Mouse (Mus musculus) kidney, postnatal 14 days (tissue): ENCODE measurements around the gene Ptprm.
"Not testable (repeated sequence)": the region's sequence is repeated elsewhere in the genome, so short reads cannot be mapped to it uniquely, and the experiment has no call there.

Experiments used
- DNase-seq: peaks from one replicate; pipeline ENCODE4 v3.0.0; 2022; ENCODE audit warnings: mixed read lengths

The Ptprm gene

DNA sequence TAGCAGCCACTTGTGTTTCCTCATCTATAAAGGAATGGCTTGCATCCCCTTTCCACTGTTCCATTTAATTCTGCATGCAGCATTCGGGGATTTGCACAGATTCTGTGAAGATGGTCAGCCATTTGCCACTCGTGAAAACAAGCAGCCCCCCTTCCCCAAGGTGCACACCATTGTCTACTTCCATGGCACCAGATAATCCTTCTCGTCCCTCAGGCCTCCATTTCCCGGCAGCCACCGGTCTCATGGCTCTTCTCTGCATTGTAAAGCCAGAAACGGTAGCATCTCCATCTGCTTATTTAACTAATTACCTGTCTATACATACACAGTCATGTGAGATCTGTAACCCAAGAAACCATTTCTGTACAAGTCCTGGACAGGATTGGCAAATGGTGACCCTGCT lies 501.8 kb downstream of the Ptprm start:
- DNase-seq: no peak

DNA sequence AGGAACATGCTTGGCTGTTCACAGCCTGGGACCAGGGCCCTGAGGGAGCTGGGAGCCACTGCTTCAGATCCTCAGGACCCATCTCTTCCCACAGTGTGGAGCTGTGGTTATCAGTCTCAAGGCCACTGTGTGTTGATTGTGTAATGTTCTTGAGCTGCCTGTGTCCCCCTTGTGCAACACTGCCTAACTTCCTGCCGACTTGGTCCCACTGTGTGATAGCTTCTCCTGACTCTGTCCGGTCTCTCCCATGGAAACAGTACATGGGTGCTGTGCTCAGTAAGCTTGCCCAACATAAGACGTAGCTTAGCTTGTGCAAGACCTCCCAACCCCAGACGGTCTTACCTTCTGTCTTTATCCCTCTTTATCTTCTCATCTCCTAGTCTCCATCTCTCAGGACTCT lies 507.2 kb downstream of the Ptprm start:
- not testable (repeated sequence) for DNase-seq

DNA sequence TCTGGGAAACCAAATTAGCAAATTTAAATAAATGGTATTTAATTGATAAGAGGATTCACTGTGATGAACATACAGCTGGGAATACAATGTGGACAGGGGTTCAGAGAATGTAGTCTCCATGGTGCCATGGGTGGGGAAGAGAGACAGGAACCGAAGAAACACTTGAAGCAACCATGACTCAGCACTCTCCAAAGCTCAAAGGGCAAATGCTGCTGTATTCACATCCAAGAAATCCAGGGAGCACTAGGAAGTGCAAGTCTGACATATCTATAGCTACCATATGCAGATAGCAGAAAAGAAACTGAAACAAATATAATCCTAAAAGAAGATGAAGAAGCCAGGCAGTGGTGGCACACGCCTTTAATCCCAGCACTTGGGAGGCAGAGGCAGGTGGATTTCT lies 531.9 kb downstream of the Ptprm start:
- DNase-seq: no peak

DNA sequence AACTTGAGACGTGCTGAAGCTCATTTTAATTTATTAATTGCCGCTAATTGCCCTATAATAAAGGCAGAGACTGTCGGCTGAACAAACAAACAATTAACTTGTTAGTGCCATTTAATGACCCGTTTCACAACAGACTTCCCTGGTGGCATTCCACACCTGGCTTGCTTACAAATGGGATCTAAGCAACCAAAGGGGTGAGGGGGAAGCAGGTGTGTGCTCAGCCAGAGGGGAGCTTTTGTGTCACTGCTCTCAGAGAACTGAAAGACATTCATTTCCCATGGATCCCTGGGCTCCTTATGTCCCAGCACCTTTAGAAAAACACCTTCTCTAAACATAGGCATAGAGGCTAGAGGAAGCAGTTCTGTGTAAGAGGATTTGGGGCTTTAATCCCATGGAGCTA lies 536.9 kb downstream of the Ptprm start:
- DNase-seq: no peak

DNA sequence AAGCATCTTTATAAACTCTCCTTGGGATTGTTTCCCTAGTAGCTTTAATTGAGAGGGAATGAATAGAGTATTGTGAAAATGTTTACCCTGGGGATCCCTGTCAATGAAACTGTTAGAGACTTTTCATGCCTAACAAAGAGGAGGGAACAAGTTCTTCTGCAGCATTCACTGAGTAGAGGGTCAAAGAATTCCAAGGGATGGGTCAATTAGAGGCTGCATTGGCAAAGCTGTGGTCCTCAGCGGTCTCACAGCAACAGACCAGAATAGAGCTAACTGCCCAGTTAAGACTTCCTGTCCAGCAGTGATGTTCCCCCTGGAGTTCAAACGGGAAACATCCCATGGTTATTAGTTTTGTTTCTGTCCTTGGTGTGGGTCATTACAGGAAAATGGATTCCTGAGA lies 538.3 kb downstream of the Ptprm start:
- DNase-seq: no peak

DNA sequence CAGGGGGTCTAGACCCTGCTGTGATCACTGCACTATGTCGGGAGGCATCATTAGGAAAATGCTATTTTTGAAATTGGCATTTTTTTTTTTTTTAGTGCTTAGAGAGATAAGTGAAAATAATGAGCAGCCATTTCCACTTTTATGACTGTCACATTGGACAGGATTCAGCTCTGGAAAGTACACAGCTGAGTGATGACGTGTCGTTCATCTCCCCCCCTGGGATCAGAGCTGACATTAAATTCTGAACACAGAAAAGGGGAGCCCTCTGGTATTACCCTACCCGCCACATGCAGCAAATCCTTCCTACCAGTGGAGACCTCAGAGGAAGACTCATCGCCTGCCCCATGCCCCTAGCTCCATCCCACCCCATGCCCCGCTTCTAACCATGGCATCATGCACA lies 540.5 kb downstream of the Ptprm start:
- DNase-seq: no peak

DNA sequence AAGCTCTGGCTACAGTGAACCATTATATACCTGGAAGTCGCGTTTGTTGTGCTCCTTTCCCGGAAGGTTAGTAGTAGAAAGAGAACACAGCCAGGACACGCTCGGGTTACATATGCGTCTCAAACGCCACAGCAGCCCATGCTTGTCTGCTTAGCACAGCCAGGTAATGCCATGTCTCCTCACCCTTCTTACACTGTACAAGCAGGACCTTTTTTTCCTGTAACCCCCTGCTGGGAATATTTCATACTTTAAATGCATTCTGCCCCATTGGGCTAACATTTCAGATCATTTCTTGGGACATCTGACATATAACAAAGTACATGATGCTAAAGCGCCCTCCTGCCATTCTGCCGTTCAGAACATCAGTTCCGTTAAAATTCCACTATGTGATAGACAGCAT lies 540.9 kb downstream of the Ptprm start:
- no peak for DNase-seq

DNA sequence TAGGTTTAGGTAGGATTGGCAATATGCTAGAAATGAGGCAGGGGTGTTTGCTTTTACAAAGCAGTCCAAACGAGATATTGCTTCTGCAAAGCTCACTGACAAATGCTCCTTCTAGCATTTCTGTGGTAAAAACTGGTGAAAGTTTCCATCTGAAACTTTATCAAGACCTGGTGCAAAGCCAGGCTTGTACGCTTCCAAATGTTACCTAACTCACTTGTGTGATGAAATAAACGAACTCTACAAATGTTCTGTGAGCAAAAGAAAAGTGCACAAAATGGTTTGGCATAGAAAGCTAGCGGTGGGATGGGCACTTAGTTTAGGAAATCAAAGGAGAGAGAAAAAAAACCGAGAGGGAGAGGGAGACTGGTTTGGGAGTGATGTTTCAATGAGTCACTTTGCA lies 544.5 kb downstream of the Ptprm start:
- no peak for DNase-seq

DNA sequence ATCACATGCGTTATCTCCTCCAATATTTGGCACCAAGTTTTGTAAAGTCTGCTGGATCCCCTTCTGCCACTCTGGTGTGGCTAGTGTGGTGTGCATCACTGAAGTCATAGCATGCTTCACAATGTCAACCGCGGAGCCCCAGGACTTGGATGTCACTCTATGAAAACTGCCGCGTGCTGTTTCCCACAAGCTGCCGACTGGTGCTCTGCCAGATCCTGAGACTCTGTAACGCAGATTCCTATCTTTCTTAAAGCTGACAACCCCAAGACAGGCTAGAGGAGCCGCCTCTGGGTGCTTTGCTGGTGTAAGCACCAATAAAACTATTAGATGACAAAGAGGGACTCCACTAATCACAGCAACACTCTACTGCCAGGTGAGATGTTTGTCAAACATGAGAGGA lies 546.1 kb downstream of the Ptprm start:
- DNase-seq: no peak

DNA sequence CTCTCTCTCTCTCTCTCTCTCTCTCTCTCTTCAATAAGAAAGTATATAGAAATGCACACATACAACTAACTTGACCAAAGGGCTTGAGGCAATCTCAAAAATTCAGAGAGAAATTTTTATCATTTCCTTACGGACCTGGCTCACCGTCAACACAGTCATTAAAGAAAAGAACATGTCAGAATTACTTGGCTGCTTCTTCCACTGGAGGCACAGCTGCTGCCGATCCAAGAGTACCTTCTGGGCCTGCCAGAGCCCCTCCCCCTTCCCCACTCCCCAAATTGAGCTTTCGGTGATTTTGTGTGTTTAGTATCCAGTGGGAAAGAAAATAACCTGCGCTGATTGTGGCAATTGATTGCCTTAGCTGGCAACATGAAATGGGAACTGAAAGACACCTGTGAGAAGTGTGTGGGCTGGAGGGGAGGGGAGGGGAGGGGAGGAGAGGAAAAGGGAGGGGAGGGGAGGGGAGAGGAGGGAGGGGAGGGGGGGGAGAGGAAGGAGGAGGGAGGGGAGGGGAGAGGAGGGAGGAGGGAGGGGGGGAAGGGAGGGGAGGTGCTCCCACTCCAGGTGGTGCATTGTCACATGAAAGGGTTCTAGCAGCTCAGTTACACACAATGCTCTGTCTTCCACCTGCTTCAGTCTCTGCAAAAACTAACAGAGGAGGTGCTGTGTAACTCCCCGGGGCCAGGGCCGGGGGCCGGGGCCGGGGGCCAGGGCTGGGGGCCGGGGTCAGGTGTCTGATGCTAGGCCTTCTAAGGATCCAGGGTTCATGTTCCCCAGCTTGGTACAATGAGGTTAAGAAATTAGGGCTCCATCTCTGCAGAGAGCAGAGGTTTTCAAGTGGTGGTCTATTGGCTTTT lies 552.2 kb downstream of the Ptprm start:
- no peak for DNase-seq

DNA sequence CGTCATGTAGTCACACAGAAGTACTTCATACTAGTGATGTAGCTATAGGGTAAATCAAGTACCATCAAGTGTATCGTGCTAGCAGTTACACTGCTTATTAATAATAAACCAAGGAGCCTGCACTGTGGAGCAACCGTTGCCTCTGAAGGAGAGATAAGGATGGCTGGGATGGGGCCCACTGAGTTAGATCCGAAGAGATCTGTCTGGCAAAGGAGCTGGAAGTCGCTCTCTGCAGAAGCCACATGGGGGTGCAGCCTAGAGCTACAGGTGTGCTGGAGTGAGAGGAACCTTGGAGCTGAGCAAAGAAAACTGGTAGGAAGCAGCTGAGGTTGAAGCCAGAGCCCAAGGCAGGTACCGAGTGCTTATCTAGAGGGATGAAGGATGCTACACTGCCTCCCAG lies 554.0 kb downstream of the Ptprm start:
- no peak for DNase-seq

DNA sequence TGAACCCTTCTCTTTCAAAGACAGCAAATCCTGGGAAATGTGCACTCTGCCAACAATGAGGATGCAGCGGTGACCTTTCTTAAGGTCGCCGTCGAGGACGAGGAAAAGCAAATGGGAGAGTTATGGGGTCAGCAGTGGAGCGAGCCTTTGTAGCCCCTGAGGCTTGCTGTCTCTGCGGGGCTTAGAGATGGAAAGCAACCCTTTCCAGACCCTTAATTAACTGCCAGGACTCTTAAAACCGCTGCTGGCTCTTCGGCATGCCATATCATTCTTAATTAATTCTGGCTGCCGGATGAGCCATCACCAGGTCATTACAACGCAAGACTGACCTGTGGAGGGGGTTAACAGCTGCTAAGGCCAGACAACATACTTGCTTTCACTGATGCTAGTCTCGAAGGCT lies 568.1 kb downstream of the Ptprm start:
- DNase-seq: no peak

DNA sequence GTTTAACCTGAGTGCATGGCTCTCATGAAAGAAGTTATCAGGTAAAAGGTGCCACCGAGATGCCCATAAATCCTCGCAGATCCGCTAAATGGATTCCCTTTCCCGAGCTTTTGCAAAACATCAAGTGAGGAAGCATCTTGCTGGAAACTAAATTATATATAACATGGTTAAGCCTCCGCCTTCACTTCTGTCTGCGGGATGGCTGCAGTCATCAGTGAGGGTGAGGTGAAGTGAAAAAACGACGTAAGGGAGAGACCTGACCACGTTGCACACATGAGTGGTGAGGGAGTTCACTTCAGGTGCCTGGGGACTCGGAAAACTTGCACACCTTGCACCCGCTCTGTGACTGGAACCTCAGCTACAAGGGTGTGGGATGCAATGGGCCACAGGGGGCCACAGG lies 568.7 kb downstream of the Ptprm start:
- no peak for DNase-seq

DNA sequence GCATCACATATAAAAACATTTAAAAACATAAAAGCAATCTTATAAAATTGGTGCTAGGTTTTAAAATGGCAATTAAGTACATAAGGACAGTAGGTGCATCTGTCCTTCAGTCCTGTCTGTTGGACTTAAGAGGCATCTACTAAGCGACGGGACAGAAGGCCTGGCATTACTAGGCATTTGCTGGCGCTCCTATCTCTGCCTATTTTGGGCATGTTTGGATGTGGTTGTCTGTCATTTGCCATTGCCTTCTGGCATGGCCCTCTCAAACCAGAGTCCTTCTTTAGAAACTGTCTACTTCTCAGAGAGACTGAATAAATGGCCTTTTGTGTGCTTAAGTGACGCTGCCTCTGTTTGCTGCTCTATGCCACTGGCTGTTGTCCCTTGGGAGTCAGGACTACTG lies 570.7 kb downstream of the Ptprm start:
- no peak for DNase-seq

DNA sequence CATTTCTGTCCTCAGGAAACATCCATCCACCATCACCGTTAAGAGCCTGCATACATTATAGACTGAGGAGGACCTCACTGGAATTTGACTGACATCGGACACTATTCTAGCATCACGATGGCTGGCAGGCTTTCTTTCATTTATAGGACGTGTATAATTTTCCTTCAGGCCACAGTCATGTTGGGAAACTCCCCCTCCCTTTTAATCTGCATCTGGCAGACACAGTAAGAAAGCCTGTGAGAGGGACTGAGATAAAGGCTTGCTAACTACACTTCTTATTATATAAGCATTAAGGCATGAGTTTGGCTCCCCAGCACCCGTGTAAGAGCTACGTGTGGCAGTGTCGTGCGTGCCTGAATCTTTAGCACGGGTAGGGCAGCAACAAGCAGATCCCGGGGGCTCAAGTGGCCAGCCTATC lies 571.2 kb downstream of the Ptprm start:
- DNase-seq: no peak

DNA sequence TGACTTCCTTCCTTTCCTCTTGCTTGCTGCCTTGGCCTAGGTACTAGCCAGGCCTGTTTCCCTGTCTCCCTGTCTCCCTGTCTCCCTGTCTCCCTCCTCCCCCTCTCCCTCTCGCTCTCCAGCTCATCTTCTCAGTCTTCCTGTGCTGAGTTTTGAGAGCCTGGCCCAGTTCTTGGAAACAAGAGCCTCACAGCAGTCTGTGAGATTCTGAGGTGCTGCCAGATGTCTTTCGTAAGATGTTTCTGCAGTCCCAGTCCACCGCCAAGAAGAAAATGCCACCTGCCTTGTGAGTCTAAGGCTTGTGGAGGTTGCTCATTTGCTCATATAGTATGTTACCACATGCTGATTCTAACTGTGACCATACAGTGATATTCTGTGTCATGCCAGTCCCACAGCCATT lies 572.3 kb downstream of the Ptprm start:
- DNase-seq: no peak

DNA sequence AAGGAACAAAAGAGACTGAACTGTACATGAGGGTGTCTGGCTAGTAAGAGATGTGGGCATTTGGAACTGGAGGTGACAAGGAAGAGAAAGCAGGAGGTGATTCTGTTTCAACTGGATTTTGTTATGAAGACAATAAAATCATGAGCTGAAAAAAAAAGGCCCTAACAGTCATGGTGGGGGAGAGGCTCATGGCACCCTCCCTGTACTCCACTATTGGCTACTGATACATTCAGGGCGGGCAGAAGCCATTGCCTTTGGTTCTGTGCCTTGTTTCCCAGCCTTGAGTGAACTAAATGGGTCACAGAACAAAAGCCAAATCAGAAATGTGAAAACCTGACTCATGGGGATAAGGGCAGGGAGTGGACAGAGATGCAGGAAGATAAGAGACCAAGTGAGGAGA lies 575.2 kb downstream of the Ptprm start:
- no peak for DNase-seq

DNA sequence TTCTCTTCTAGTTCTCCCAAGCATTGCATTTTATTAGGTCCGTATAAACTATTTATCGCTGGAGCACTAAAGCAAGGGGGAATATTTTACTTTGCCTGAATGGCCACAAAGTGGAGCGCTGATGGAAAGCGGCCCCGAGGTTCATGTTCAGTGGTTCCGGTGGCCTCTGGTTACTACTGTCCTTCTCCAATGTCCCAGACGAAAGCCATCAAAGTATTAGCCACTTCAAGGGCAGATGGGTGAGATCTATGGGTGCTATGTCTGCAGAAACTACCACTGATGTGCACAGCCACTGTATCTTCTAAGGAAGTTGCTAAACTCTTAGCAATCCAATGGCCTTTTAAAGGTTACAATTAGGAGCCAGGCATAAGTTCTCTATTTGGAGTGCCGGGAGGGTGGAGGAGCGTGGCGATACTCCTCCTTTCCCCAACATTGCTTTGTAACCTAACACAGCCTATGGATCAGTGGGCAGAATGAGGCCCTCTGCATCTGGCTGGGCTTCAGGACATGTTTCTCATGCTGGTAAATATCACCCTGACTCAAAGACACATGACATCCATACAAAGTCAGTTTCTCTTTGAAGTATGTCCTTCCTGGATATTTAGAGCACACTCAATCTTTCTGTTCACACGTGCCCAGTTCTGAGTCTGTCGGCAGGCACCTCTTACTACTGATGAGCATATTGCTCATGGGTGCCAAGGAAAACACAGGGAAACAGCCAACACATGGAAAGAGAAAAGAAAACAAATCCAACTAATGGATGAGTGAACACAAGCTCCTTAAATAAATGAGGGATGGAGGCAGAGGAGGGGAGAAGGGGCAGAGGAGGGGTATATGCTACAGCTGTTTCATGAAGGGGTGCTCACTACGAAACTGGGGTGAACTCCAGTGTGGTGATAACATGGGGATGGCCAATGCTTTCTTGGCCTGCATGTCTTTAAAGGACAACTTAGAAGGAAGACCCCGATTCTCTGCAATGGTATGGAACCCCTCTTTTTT lies 584.6 kb downstream of the Ptprm start:
- DNase-seq: no peak

DNA sequence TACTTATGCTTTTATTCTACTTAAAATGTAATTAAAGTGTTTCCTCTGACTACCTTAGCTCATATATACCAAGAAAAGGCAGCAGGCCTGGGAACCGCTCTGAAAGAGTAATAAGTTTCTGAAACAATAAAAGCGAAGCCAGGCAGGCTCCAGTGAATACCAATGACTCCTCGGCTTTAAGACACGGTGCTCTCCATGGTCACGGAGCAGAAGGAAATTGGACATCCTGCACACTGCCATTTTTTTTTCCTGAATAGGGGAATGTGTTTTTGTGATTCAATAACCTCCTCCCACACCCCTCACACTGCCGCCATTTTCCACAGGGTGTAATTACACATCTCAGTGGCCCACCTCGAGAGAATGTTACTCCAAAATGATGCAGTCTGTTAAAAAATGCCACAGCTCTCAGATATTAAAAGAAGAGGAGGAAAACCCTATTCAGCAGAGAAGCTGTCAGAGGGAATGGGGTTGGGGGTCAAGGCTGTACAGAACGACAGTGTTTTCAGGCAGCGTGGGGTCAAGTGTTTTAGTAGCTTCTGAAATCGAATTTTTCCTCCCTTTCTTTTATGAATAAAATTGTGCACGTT lies 585.5 kb downstream of the Ptprm start:
- no peak for DNase-seq

DNA sequence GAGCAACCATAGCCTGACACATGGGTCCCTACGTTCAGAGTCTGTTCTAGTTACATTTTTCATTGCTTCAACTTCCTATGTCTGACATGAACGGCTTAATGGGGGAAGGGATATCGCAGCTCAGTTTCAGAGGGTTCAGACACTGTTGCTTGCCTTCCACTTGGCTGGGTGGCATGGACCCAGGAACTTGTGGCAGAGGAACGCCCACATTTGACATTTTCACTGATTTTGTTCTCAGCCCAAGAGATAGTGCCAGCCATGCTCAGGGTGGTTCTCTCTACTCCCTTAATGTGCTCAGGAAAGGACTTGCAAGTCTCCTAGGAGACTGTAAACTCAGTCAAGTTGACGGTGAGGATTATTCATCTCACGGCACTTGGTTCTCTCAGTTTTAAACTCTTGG lies 588.1 kb downstream of the Ptprm start:
- DNase-seq: no peak

DNA sequence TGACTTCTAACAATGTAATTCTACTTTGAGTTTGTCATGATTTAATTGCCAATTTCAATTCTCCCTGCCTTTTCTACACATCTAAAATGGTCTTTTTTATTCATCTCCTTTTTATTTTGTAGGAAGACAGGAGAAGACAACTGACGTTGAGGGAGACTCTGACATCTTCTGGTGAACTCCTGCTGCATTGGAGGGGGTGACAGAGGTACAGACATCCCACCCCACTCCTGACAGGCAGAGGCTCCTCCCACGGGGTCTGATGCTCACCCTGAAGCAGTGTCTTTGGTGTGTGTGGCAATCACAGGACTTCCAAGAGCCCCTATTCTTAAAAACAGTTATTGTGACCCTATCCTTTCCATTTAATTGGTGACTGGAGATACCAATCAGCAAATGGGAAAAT lies 589.8 kb downstream of the Ptprm start:
- no peak for DNase-seq

DNA sequence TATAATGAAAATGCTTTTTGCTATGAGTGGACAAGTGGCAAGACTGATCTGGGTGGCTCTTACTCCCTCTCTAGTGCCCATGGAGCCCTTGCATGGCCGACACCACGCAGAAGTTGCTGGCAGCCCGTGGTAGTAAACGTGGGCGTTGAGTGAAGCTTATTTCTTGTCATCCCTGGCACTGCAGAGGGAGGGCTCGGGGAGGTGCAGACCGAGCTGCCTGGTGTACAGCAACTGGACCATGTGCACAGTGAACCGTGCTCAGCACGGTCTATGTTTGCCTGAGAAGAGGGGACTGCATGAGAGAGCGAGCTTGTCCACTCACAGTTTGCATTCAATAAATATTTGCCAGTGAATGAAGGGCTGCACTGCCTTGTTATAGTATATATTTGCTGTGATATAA lies 591.5 kb downstream of the Ptprm start:
- no peak for DNase-seq
